Mouse (Mus musculus): ENCODE measurements at regions not wholly inside any gene's neighbourhood (a gene's known extent, or its start where the extent isn't known, plus 50 kb on each side); places are given as distances from the start of the nearest gene placed in this dataset.
"Not testable (repeated sequence)": the region's sequence is repeated elsewhere in the genome, so short reads cannot be mapped to it uniquely, and the experiment has no call there.

DNA sequence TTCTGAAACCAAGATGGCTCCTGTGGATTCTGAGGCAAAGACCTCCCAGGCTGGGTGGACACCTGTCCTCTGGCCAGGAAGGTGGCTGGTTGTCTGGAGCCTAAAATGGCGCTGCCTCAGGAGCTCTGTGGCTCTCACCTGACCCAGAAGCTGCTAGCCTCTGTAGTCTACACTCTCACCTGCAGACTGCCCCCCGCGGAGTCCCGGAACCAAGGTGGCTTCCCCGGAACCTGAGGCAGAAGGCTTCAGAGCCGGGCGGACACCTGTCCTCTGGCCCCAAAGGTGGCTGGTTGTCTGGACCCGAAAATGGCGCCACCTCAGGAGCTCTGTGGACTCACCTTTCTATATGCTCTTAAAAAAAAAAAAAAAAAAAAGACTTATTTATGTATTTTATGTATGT lies 481.2 kb upstream of the Brinp1 start:
- DNase-seq (ENCODE audit: low spot score in 2 of 2): no peak

DNA sequence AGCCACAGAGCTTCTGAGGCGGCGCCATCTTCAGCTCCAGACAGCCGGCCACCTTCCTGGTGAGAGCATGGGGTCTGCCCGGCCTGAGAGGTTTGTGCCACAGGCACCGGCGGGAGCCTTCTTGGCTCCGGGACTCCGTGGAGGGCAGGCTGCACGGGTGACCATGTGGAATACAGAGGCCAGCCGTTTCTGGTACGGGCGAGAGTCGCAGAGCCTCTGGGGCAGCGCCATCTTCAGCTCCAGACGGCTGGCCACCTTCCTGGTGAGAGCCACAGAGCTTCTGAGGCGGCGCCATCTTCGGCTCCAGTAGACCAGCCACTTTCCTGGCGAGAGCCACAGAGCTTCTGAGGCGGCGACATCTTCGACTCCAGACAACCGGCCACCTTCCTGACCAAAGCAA lies 456.2 kb upstream of the Brinp1 start:
- DNase-seq (ENCODE audit: low spot score in 2 of 2): not testable (repeated sequence)

DNA sequence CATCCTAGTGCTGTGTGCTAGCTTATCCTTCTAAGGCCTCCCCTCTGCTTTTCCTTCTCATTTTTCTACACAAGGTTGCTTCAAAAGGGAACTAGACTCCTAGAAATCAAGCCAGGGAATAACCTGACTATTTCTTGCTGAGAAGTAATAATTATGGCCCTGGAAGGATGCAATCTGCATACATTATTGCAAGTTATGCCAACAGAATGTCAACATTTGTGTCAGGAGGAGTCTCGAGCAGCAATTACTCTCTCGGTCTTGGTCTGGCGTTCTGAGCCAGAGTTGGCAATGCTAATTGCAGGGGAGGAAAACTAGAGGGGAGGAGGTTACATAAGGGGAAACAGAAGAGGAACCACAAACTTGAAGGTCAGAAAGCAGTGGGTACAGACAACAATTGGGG lies 441.3 kb upstream of the Brinp1 start:
- DNase-seq (ENCODE audit: low spot score in 2 of 2): no peak

DNA sequence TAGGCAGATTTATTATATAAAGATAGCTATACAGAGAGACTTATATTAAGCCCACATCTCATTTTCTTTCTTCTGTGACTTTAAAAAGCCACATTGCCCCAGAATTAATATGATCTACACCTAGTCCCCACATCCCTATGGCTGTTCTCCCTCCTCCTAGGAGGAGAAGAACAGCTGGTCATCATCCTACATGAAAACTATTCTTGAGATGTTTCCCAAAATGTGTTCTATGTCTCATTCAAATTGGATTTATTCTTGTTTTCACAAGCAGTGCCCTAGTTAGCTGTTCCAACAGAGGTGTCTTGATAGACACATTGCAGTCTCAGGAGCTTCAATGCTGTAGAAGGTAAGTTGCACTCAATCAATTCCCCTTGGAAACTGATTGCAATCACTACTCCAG lies 429.1 kb upstream of the Brinp1 start:
- no peak for DNase-seq (ENCODE audit: low spot score in 2 of 2)

DNA sequence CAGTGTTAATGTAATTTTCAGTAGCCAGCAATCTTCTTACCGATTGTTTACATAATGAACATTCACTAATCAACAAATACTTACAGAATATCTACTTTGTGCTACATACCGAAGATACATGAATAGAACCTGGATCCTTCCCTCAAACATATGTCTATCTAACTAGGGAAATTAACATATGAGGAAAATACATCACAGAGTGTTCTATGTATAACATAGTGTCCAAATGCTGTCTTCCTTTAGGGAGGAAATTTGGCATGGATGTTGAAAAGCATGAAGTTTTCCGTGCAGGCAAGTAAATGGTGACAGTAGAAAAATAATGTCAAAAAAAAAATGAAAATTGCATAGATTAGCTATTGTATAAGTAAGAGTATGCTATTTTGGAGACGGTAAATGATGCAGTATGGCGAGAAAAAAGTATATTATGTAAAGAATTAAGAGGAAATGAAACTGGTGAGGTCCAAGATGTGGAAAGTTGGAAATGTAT lies 392.8 kb upstream of the Brinp1 start:
- no peak for DNase-seq (ENCODE audit: low spot score in 2 of 2)

DNA sequence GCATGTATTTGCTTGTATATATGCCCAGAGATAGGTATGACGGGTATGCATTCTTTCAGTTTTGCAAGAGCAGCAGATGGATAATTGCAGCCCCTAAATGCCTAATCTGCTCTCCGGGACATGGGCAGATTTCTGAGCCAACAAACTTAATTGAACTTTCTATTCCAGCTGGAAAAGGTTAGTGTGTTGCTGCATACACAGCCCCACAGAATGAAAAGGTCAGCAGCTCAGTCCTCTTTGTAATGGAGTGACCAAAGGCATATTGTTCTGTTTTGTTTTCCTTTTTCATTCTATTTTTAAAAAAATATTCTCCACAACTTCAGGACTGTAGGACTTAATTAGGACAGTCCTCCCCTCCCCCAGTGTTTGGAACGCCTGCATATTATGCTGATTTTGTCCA lies 373.4 kb upstream of the Brinp1 start:
- DNase-seq (ENCODE audit: low spot score in 2 of 2): no peak
